Mouse (Mus musculus) spleen, adult 2 months (tissue): ENCODE results near the gene Wrap53.

Experiments used
- CTCF ChIP-seq: fragments of 200-500 bp; IDR thresholded peaks from 2 replicates; pipeline ENCODE4 v1.5.1; 2011; ENCODE audit warnings: mild to moderate bottlenecking, inconsistent platforms; ENCODE audit not compliant: insufficient read depth, insufficient read length, insufficient replicate concordance; ENCODE audit errors: extremely low read depth
- POLR2A ChIP-seq: fragments of 200-500 bp; IDR thresholded peaks from 2 replicates; pipeline ENCODE4 v1.6.1; 2011; ENCODE audit warnings: low read depth, low read length, inconsistent platforms

GRCm38 (mm10) chr11:69604795-69605664, 25.0 kb upstream of the Wrap53 start:
- TF ChIP-seq POLR2A (no peak), CTCF (no peak)
